Mouse (Mus musculus) testis, adult 2 months (tissue): ENCODE data around the gene Arhgap32.

Experiments
- CTCF ChIP-seq: fragments of 200-500 bp; IDR thresholded peaks from 2 replicates; pipeline ENCODE4 v1.5.1; 2012; ENCODE audit warnings: low read depth, mild to moderate bottlenecking, inconsistent platforms, low read length, moderate library complexity; ENCODE audit not compliant: control insufficient read depth, insufficient read depth, insufficient replicate concordance
- POLR2A ChIP-seq: fragments of 200-500 bp; IDR thresholded peaks from 2 replicates; pipeline ENCODE4 v1.6.1; 2012; ENCODE audit warnings: low read depth, mild to moderate bottlenecking, inconsistent platforms, low read length, moderate library complexity; ENCODE audit not compliant: control insufficient read depth

DNA sequence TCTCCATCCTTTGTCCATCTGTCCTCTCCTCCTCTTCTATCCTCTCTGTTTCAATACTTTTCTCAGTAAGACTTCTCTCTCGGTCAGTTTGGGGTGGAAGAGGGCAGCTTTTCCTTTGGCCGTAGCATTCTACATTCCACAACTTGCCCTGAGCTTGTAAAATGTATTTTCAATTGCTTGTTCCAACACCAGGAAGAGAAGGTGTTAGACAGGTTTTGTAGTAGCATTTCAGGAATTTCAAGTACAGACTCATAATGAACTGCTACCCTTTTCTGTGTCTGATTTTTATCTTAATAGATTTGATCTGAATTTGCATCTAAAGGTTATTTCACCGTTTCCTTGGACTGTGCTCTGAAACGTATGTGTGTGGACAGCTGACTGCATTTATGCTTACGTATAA lies 336 bp downstream of the Arhgap32 start:
- TF ChIP-seq CTCF = no peak
- no peak for TF ChIP-seq POLR2A
